Mouse (Mus musculus): ENCODE results near the gene Smarcal1. TPM values are rescaled to one million over a fixed set of nuclear protein-coding genes. Genes with fewer than 3 reads are reported as not detected.

Smarcal1 gene
- total and polyA plus RNA-seq, 2 experiments from 2014 or later, result 21.6 to 49.5 TPM

DNA sequence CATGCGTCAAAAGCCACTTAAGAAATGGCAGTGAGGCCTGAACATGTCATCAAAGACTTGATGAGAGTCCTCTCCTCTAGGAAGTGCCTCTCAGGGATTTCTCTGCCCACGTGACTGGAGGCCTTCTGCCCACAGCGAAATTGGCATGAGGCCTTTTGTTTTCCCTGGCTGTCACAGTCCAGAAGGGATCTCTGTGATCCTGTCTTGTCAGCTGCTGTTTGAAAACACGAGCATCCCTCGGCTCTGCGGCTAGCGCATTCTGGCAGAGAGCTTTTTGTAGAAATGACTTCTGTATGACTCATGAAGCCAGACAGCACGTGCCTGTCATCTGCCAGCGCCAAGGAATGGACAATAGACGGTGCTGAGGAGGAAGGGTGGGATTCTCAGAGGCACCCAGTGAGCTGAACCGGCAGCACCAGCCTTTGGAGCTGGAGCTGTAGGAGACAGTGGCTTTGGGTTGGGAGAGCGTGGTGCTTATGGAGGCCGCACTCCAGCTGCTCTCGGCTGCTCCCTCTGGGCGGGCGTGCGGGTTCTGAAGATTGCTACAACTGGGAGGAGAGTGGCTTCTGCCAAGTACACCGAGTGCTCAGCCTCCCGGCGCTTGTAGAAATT, 10.4 kb downstream of the Smarcal1 start:
- Histone ChIP-seq H3K9me3 (ENCODE audit: low read length) (no peaks in the 10 kb centered on the region), H3K4me3 (ENCODE audit: low read depth, low read length) (no peak overlapping the region), H3K27ac (ENCODE audit: low read depth, low read length) (0 out of 2 replicates have a peak overlapping the region, but pooled peaks have one; percentile 47), H3K36me3 (ENCODE audit: insufficient read depth, low read length) (peaks cover 58% of the 10 kb centered on the region), H3K4me1 (ENCODE audit: insufficient read depth, low read length) (no peaks in the 10 kb centered on the region), H3K4me2 (ENCODE audit: low read depth, low read length, poor library complexity, severe bottlenecking) (no peak overlapping the region), H3K27me3 (ENCODE audit: insufficient read depth, low read length) (no peaks in the 10 kb centered on the region), H3K9ac (replicated peaks; ENCODE audit: low read length, poor library complexity, severe bottlenecking) (no peak overlapping the region)
- ATAC-seq (ENCODE audit: low FRiP score), result peak; percentile 59
- no peak for TF ChIP-seq CTCF (IDR thresholded peaks at IDR 0.05)
- DNase-seq (ENCODE audit: low spot score), result peak; percentile 70
- 63% methylated on average over 20 of the region's 20 CpGs for WGBS

GRCm38 (mm10) chr1:72595686-72596085, 12.6 kb downstream of the Smarcal1 start:
- Histone ChIP-seq H3K4me3 (ENCODE audit: low read depth, low read length) (no peak overlapping the region), H3K9ac (replicated peaks; ENCODE audit: low read length, poor library complexity, severe bottlenecking) (no peak overlapping the region), H3K36me3 (ENCODE audit: insufficient read depth, low read length) (peaks cover 68% of the 10 kb centered on the region), H3K4me2 (ENCODE audit: low read depth, low read length, poor library complexity, severe bottlenecking) (no peak overlapping the region), H3K9me3 (ENCODE audit: low read length) (no peaks in the 10 kb centered on the region), H3K27me3 (ENCODE audit: insufficient read depth, low read length) (no peaks in the 10 kb centered on the region), H3K27ac (ENCODE audit: low read depth, low read length) (no peak overlapping the region), H3K4me1 (ENCODE audit: insufficient read depth, low read length) (no peaks in the 10 kb centered on the region)
- DNase-seq (ENCODE audit: low spot score) (no peak), ATAC-seq (ENCODE audit: low FRiP score) (no peak)
- TF ChIP-seq CTCF (IDR thresholded peaks at IDR 0.05), result no peak
- 89% methylated on average over 12 of the region's 12 CpGs for WGBS

DNA sequence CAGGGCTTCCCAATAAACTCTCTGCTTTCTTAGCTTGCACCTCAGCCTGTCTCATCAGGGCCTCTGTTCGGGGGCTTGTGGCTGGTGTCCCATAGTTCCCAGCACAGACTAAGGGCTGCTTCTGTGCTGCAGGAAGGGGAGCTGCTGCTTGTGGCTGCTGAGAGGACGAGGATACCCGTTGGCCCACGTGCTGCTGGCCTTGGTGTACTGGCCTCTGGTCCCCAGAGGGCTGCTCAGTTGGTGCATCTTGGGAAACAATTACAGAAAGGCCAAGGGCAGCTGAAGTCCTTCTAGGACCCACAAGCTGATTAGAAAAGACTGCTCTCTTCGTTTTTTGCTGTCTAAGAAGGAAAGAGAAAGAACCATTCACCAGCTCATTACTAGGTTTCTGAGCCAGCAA, 13.2 kb downstream of the Smarcal1 start:
- Histone ChIP-seq H3K27me3 (ENCODE audit: insufficient read depth, low read length) (no peaks in the 10 kb centered on the region), H3K9ac (replicated peaks; ENCODE audit: low read length, poor library complexity, severe bottlenecking) (no peak overlapping the region), H3K4me1 (ENCODE audit: insufficient read depth, low read length) (no peaks in the 10 kb centered on the region), H3K4me3 (ENCODE audit: low read depth, low read length) (no peak overlapping the region), H3K4me2 (ENCODE audit: low read depth, low read length, poor library complexity, severe bottlenecking) (no peak overlapping the region), H3K36me3 (ENCODE audit: insufficient read depth, low read length) (peaks cover 69% of the 10 kb centered on the region), H3K9me3 (ENCODE audit: low read length) (no peaks in the 10 kb centered on the region), H3K27ac (ENCODE audit: low read depth, low read length) (no peak overlapping the region)
- 82% methylated on average over 5 of the region's 5 CpGs for WGBS
- no peak for ATAC-seq (ENCODE audit: low FRiP score)
- no peak for TF ChIP-seq CTCF (IDR thresholded peaks at IDR 0.05)
- no peak for DNase-seq (ENCODE audit: low spot score)

GRCm38 (mm10) chr1:72599146-72600101, 16.4 kb downstream of the Smarcal1 start:
- peaks cover 60% of the 10 kb centered on the region for H3K36me3 ChIP-seq (ENCODE audit: insufficient read depth, low read length)
- ATAC-seq (ENCODE audit: low FRiP score) (no peak), DNase-seq (ENCODE audit: low spot score) (no peak)
- no peaks in the 10 kb centered on the region for H3K27me3 ChIP-seq (ENCODE audit: insufficient read depth, low read length)
- TF ChIP-seq CTCF (IDR thresholded peaks at IDR 0.05), result no peak
- H3K4me3 ChIP-seq (ENCODE audit: low read depth, low read length), result no peak overlapping the region
- H3K9me3 ChIP-seq (ENCODE audit: low read length), result no peaks in the 10 kb centered on the region
- H3K4me2 ChIP-seq (ENCODE audit: low read depth, low read length, poor library complexity, severe bottlenecking), result no peak overlapping the region
- no peak overlapping the region for H3K9ac ChIP-seq (replicated peaks; ENCODE audit: low read length, poor library complexity, severe bottlenecking)
- no peaks in the 10 kb centered on the region for H3K4me1 ChIP-seq (ENCODE audit: insufficient read depth, low read length)
- 76% methylated on average over 21 of the region's 21 CpGs for WGBS
- H3K27ac ChIP-seq (ENCODE audit: low read depth, low read length), result no peak overlapping the region

GRCm38 (mm10) chr1:72600778-72601177, 17.7 kb downstream of the Smarcal1 start:
- 85% methylated on average over 5 of the region's 5 CpGs for WGBS
- TF ChIP-seq CTCF (IDR thresholded peaks at IDR 0.05), result no peak
- Histone ChIP-seq H3K27me3 (ENCODE audit: insufficient read depth, low read length) (no peaks in the 10 kb centered on the region), H3K27ac (ENCODE audit: low read depth, low read length) (no peak overlapping the region), H3K36me3 (ENCODE audit: insufficient read depth, low read length) (peaks cover 58% of the 10 kb centered on the region), H3K4me1 (ENCODE audit: insufficient read depth, low read length) (no peaks in the 10 kb centered on the region), H3K4me2 (ENCODE audit: low read depth, low read length, poor library complexity, severe bottlenecking) (no peak overlapping the region), H3K4me3 (ENCODE audit: low read depth, low read length) (no peak overlapping the region), H3K9me3 (ENCODE audit: low read length) (no peaks in the 10 kb centered on the region), H3K9ac (replicated peaks; ENCODE audit: low read length, poor library complexity, severe bottlenecking) (no peak overlapping the region)
- DNase-seq (ENCODE audit: low spot score) (no peak), ATAC-seq (ENCODE audit: low FRiP score) (no peak)

DNA sequence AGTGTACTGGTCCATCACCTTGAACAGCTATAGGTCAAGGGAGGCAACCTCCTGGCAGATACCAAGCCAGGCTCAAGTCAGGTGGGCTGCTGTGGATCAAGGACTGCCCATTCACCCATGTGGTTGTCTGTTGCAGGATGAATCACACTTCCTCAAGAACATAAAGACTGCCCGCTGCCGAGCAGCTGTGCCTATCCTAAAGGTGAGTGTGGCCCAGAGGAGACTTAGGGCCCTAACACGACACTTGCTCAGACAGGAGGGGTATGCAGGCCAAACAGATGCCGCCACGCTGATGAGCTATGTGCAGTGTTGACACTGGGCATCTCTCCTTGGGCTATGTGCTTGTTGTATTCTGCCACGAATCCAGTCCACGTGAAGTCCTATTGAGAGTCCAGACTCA, 18.2 kb downstream of the Smarcal1 start:
- Histone ChIP-seq H3K4me1 (ENCODE audit: insufficient read depth, low read length) (no peaks in the 10 kb centered on the region), H3K4me3 (ENCODE audit: low read depth, low read length) (no peak overlapping the region), H3K9me3 (ENCODE audit: low read length) (no peaks in the 10 kb centered on the region), H3K27me3 (ENCODE audit: insufficient read depth, low read length) (no peaks in the 10 kb centered on the region), H3K9ac (replicated peaks; ENCODE audit: low read length, poor library complexity, severe bottlenecking) (no peak overlapping the region), H3K36me3 (ENCODE audit: insufficient read depth, low read length) (peaks cover 56% of the 10 kb centered on the region), H3K4me2 (ENCODE audit: low read depth, low read length, poor library complexity, severe bottlenecking) (no peak overlapping the region), H3K27ac (ENCODE audit: low read depth, low read length) (no peak overlapping the region)
- DNase-seq (ENCODE audit: low spot score), result no peak
- ATAC-seq (ENCODE audit: low FRiP score), result no peak
- TF ChIP-seq CTCF (IDR thresholded peaks at IDR 0.05), result no peak
- WGBS, result 89% methylated on average over 7 of the region's 7 CpGs
